Mouse (Mus musculus): ENCODE data around the gene Impdh2. TPM values are rescaled to one million over a fixed set of nuclear protein-coding genes. Genes with fewer than 3 reads are reported as not detected.

Impdh2 gene
- total RNA-seq, 2 experiments from 2014 or later, result 87.2 to 118 TPM

GRCm38 (mm10) chr9:108600011-108600410 lies 39.9 kb downstream of the Impdh2 start:
- ATAC-seq (ENCODE audit: poor library complexity, severe bottlenecking), result no peak

GRCm38 (mm10) chr9:108601986-108602385 lies 41.9 kb downstream of the Impdh2 start:
- ATAC-seq (ENCODE audit: poor library complexity, severe bottlenecking), result no peak

- peak; percentile 68; the same call in 1 of the 2 replicates for ATAC-seq (ENCODE audit: poor library complexity, severe bottlenecking)
These were observed 47.8 kb downstream of the Impdh2 start for GRCm38 (mm10) chr9:108607929-108608328.

GRCm38 (mm10) chr9:108608889-108609288 lies 48.8 kb downstream of the Impdh2 start:
- ATAC-seq (ENCODE audit: poor library complexity, severe bottlenecking), result no peak

- no peak for ATAC-seq (ENCODE audit: poor library complexity, severe bottlenecking)
These were observed 51.4 kb downstream of the Impdh2 start for GRCm38 (mm10) chr9:108611488-108611887.

Other genes with a start within 250 kb of the Impdh2 start
- gene Gpx1, start 221.4 kb upstream of the Impdh2 start, total RNA-seq (2015), result 2,393 and 2,822 TPM in 2 replicates
- 1,668 and 1,978 TPM in 2 replicates for gene Gpx1, start 221.4 kb upstream of the Impdh2 start, total RNA-seq (2017)
- gene Usp4, start 212.4 kb upstream of the Impdh2 start, total RNA-seq (2015), result 144 and 148 TPM in 2 replicates
- gene Usp4, start 212.4 kb upstream of the Impdh2 start, total RNA-seq (2017), result 75.0 and 78.7 TPM in 2 replicates
- gene 1700102P08Rik, start 167.5 kb upstream of the Impdh2 start, total RNA-seq (2015), result 0.47 and 0.98 TPM in 2 replicates
- gene 1700102P08Rik, start 167.5 kb upstream of the Impdh2 start, total RNA-seq (2017), result 1.4 and 3.0 TPM in 2 replicates
- gene Ccdc36, start 131.8 kb upstream of the Impdh2 start, total RNA-seq (2015), result not detected in 2 replicates
- gene Ccdc36, start 131.8 kb upstream of the Impdh2 start, total RNA-seq (2017), result 0.15 and 0.28 TPM in 2 replicates
- not detected in 2 replicates for gene BC048562, start 123.8 kb upstream of the Impdh2 start, total RNA-seq (2015)
- not detected in 2 replicates for gene BC048562, start 123.8 kb upstream of the Impdh2 start, total RNA-seq (2017)
- 26.7 and 29.4 TPM in 2 replicates for gene Ccdc71, start 99.8 kb upstream of the Impdh2 start, total RNA-seq (2015)
- gene Ccdc71, start 99.8 kb upstream of the Impdh2 start, total RNA-seq (2017), result 10.9 and 12.8 TPM in 2 replicates
- gene Klhdc8b, start 98.7 kb upstream of the Impdh2 start, total RNA-seq (2015), result 0.16 and 0.33 TPM in 2 replicates
- gene Klhdc8b, start 98.7 kb upstream of the Impdh2 start, total RNA-seq (2017), result 1.0 and 1.3 TPM in 2 replicates
- gene Lamb2, start 80.5 kb upstream of the Impdh2 start, total RNA-seq (2015), result 0.13 and 0.73 TPM in 2 replicates
- gene Lamb2, start 80.5 kb upstream of the Impdh2 start, total RNA-seq (2017), result 0.33 and 0.37 TPM in 2 replicates
- 29.3 and 33.2 TPM in 2 replicates for gene Usp19, start 69.7 kb upstream of the Impdh2 start, total RNA-seq (2015)
- 34.8 and 36.3 TPM in 2 replicates for gene Usp19, start 69.7 kb upstream of the Impdh2 start, total RNA-seq (2017)
- gene Qars, start 52.6 kb upstream of the Impdh2 start, total RNA-seq (2015), result 120 and 137 TPM in 2 replicates
- gene Qars, start 52.6 kb upstream of the Impdh2 start, total RNA-seq (2017), result 130 and 144 TPM in 2 replicates
- gene Qrich1, start 43.5 kb upstream of the Impdh2 start, total RNA-seq (2015), result 68.1 and 74.0 TPM in 2 replicates
- 97.9 and 109 TPM in 2 replicates for gene Qrich1, start 43.5 kb upstream of the Impdh2 start, total RNA-seq (2017)
- gene Ndufaf3, start 7.1 kb downstream of the Impdh2 start, total RNA-seq (2015), result 36.8 and 40.7 TPM in 2 replicates
- gene Ndufaf3, start 7.1 kb downstream of the Impdh2 start, total RNA-seq (2017), result 15.2 and 22.7 TPM in 2 replicates
- gene Dalrd3, start 9.6 kb downstream of the Impdh2 start, total RNA-seq (2015), result 46.8 and 52.0 TPM in 2 replicates
- 21.9 and 22.5 TPM in 2 replicates for gene Dalrd3, start 9.6 kb downstream of the Impdh2 start, total RNA-seq (2017)
- 2.1 and 3.3 TPM in 2 replicates for gene Wdr6, start 18.5 kb downstream of the Impdh2 start, total RNA-seq (2015)
- gene Wdr6, start 18.5 kb downstream of the Impdh2 start, total RNA-seq (2017), result 3.1 and 4.0 TPM in 2 replicates
- 0.18 and 0.21 TPM in 2 replicates for gene P4htm, start 37.4 kb downstream of the Impdh2 start, total RNA-seq (2015)
- gene P4htm, start 37.4 kb downstream of the Impdh2 start, total RNA-seq (2017), result not detected in 2 replicates
- 18.0 and 21.3 TPM in 2 replicates for gene Arih2, start 89.1 kb downstream of the Impdh2 start, total RNA-seq (2015)
- 56.0 and 57.5 TPM in 2 replicates for gene Arih2, start 89.1 kb downstream of the Impdh2 start, total RNA-seq (2017)
- gene Slc25a20, start 101.8 kb downstream of the Impdh2 start, total RNA-seq (2015), result 18.4 and 20.2 TPM in 2 replicates
- 22.0 and 22.9 TPM in 2 replicates for gene Slc25a20, start 101.8 kb downstream of the Impdh2 start, total RNA-seq (2017)
- gene Prkar2a, start 129.0 kb downstream of the Impdh2 start, total RNA-seq (2015), result 15.9 and 20.6 TPM in 2 replicates
- gene Prkar2a, start 129.0 kb downstream of the Impdh2 start, total RNA-seq (2017), result 15.5 and 35.4 TPM in 2 replicates
- gene Ip6k2, start 223.5 kb downstream of the Impdh2 start, total RNA-seq (2015), result 10.6 and 15.8 TPM in 2 replicates
- gene Ip6k2, start 223.5 kb downstream of the Impdh2 start, total RNA-seq (2017), result 30.6 and 35.4 TPM in 2 replicates
- 13.9 and 19.3 TPM in 2 replicates for gene Nckipsd, start 248.1 kb downstream of the Impdh2 start, total RNA-seq (2015)
- gene Nckipsd, start 248.1 kb downstream of the Impdh2 start, total RNA-seq (2017), result 11.5 and 14.8 TPM in 2 replicates